Mouse (Mus musculus) layer of hippocampus, adult 9-11 months (tissue): ENCODE measurements around the gene Mrpl23.
A peak's percentile ranks its signal among the peaks of the same experiment; 100 is the strongest.

Experiments
- DNase-seq: peaks from one replicate; pipeline ENCODE4 v3.0.0; 2022

Mrpl23 gene

DNA sequence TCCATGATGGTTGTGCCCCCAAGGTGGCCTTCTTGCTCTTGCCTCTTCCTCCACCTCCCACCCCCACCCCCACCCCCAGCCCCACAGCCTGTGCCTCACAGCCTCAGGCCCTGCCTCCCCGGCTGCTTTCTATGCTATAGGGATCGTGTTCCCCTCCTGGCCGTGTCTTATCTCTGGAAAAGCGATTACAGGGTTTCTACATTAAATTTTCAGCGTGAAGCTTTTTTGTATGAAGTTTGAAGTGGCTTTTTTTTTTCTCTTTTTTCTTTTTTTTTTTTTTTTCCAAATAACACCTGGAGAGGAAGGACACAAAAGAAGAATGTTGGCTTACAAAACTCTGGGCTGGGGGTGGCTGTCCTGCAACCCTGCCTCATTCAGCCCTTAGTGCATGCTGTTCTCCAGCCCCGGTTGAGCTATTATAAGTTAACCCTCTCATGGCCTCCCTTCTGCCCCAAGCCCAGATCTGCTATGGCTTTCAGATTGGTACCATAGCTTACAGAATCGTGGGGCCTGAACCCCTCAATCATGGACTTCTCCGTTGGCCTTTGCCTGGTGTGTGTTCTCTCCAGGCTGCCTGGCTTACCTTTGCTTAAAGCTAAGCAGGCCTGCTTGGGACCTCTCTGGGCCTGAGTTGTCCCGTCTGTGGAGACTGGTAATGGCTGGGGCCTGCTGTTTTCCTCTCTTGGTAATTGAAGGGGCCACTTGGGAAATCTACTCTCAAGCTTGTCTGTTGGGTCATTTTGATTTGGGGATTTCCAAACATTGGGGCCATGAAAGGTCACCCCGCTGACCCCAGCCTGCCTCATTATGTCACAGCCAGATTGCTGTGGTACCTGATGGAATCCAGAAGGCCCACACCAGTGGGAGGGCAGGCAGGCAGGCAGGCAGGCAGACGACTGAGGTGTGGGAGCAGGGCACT lies 21.2 kb downstream of the Mrpl23 start:
- DNase-seq = no peak

DNA sequence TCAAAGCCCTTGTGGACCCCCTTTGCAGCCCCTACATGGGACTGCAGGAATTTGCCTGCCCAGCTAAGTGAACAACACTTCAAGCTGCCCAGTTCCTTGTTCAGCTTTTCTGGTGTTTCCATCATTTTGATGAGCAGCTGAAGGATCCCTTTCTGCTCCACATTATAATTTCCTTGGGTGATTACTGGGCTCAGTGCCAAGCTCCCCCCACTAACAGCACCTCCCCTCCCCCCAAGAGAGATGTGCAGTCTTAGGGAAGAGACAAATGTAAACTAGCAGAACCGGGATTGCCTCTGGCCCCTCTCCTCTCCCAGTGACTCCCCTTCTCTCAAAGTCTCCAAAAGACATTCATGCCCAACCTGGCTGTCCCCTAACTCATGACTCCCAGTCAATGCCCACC lies 22.1 kb downstream of the Mrpl23 start:
- DNase-seq = no peak

DNA sequence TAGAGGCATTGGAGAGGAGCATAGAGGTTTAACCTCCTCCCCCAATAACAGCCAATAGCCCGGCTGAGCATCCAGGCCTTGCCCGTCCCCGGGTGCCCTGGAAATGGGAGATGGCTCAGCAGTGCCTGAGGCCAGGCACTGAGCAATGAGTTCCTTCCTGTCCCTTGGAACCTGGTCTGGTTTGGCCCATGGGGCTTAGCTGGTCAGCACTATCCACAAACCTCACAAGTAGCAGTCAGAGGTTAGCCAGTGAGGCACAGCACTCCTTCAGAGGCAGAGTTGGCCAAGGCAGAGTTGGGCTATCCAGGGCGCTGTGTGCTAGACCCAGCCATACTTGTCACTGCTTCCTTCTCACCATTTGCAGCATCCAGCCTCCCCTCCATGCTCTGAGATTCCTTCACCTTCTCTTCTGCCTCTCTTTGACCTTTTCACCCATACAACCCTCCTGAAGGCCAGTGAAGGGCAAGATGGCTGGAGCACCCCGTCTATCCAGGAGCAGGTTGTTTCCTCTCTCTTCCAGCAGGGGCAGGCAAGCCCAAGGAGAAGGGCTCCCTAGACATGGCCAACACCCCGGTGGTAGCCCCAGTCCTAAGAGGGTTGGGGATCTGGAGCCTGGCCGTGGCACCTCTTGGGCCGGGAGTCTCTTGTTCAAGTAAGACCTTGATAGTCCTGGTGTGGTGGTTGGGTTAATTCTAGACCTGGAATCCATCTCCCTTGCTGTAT lies 23.0 kb downstream of the Mrpl23 start:
- DNase-seq = no peak

DNA sequence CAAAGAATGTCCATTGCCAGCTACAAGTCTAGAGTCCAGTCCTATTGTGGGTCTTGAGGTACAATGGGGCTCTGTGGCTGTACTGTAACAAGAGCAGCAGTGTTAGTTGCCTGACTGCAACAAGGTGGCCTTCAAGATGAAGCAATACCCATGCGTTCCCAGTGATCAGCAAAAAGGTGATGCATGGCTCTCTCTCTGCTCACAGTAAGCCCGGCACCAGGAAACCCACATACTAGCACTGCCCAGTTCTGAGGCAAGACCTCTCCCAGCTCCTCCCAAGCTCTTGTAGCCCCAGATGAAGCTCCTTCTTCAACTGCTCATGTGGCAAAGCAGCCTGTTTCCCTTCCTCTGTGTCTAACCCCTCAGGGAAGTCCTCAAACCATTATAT lies 23.6 kb downstream of the Mrpl23 start:
- DNase-seq = no peak

DNA sequence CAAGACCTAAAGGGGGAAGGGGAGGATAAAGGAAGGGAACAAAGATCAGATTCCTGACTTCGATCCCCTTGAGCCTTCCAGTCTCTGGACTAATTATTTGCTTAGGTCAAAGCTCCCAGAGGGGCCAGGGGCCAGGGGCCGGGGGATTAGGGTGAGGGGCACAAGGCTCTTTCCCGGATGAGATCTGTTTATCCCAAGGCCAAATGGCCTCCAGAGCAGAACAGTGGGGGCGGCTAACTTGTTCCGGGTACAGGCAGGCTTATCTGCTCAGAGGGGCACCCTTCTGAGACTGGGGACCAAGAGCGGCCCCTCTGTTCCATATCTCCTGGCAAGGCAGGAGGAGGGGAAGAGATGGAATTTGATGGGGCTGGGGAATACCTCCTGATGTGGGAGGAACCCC lies 25.2 kb downstream of the Mrpl23 start:
- DNase-seq = no peak

DNA sequence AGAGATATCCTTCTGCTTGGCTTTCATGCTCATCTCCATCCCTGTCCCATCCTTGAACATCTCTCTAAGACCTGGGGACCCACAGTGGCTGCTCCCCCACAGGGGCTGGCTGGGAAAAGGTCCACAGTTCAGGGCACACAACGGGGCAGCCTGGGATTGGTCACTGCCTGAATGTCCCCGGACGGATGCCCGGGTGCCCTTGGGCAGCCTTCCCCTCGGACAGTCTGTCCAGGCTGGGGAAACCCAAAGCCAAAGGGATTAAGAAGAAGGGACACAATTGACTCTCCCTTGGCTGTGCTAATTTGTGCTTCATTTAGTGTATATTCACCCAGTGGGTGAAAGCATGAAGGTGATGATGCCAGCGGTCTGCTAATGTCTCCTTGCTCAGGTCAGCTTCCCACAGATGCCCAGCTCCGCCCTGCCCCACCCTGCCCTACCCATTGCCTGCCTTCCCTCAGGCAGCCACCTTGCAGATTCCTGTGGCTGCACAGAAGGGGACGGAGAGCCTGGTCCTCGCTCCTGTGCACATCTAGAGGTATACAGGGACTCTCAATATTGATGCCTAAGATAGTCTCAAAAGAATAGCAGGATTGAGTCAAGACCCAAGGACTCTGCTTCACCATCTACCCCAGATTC lies 26.1 kb downstream of the Mrpl23 start:
- no peak for DNase-seq

DNA sequence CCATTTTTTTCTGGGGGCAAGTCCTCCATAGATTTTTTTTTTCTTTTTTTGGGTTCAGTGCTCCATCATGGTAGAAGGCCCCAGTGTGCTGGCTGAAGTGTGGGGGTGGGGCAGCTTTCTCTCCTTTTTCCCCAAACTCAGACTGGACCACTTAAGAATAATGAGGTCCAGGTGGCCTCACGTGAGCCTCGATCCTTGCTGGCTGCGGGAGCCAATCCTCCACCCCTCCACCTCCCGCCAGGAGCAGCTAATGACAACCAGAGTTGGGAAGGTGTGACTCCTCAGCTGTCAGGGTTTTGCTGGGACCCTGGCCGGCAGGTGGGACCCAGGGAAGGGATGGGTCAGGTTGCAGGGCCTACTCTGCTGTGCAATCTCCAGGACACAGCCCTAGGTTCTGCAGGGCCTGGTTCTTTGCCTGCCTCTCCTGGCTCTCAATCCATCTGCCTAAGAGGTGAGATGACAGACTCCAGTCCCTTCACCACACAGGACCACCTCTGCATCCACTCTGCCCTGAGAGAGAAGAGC lies 27.2 kb downstream of the Mrpl23 start:
- DNase-seq = no peak

DNA sequence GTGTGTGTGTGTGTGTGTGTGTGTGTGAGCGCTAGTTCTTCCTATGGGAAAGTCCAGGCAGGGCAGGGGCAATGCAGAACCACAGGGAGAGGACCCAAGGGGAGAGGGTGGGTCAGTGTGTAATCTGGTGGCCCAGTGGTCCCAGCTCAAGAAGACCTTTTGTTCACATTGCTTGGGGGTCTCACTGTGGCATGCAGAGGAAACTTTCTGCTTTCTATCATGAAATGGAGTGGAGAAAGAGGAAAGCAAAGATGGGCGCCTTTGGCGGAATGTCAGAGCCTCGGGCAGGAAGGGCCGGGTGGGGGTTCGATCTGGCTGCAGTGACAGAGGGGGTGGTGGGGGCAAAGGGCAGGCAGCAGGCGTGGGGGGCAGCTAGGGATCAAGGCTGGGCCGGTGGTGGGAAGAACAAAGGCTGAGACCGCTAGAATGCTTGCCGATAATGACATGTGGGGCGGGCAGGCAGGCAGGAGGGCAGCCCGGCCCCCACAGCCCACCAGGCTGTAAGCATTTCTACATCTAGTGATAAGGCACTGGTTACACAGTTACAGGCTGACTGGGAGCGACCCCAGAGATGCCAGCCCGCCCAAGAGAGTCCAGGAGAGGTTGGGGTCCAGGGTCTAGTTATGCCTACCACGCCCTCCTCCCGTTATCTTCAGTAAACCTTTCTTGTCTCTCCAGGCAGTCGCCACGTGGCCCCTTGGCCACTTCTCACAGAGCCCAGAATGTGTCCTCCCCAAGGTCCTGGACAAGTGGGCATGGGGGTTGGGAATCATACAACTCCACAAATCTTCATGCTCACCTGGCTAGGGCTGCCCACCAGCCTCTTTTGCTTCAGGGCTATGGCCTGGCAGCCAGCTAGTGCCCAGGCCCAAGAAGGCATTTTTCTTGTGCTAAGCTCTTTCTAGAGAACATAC lies 28.7 kb downstream of the Mrpl23 start:
- no peak for DNase-seq

DNA sequence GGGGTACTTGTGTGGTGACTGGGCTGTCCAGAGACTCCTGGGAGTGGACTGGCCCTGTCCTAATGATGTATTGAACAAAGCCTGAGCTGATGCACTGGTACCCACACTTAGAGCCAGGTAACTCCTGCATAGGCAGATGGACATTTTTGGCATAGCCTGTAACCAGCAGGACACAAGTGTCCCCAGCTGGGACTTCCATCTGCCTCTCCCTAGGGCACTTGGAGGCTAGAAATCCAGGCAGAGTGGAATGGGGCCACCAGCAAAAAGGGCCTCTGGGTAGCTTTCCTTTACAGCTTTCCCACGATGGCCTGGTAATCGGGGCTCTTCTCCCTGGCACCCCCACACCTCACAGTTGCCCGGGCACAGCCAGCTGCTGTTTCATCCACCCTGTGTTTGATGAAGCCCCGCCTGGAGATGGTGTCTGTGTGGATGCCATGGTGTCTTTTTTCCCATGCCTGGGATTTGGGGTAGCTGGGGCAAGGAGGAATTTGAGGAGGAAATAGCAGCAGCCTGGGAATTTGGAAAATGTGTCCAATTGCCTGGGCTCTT lies 29.4 kb downstream of the Mrpl23 start:
- peak; percentile 21 for DNase-seq

DNA sequence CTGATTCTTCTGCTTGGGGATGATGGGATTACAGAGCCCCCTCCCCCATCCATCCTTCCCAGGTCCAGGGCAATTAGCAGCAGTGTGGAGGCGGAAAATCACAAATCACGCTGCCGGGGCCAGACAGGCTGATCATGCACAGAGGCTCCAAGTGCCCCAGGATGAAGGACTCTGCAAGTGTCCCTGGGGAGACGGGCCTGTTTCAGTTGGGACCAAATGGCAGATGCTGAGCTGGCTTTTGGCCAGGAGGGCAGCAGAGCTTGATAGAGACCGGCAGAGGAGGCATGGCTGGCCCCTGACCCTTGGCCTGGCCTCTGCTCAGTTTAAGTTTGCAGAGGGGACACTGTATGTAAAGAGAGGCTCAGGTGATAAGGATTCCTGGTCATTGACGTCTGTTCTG lies 30.7 kb downstream of the Mrpl23 start:
- DNase-seq = no peak

DNA sequence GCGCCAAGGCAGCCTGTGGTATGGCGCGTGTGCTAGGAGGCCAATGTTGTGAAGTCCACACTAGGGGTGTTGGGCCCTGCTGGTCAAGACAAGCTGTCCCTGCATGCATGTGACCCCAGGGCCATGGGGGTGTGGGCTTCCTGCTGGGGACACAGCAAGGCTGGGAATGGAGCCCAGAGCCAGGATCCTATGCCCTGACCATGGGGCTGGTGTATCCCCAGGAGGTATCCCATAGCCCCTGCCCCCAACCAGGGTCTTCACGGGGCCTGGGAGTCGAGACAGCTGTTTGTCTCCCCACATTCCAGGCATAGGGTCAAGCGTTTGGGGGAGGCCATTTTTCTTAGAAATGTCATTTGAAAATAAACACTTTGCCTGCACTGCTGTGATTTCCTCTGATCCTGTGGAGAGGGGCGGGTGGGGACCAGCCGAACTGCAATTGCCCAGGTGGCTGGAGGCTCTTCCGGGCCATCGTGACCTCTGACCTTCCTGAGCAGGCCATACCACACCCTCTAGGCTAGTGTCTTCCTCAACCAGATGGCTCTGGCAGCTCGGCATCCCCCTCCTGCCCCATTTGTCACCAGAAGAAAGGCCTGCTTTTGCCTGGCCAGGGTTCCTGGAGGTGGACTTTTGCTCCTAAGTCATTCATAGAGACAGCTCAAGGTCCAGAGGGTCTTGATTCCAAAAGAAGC lies 32.6 kb downstream of the Mrpl23 start:
- DNase-seq = no peak

DNA sequence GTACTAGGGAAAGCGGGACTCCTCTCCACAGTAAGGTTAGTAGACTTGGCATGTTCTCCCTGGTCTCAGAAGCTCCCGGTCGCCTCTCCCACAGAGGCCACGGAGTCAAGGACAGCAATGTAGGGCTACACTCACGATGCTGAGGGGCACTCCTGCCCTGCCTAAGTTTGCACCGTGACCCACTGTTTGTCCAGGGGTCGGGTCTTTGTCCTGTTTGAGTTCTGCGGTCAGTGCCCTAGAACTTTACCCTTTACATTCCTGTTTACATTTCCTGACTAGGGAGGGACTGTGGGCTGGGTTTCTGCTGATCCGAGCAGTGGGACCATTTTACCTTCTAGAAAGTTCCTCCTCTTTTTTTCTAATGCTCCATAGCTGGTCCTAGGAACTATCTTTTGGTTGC lies 34.0 kb downstream of the Mrpl23 start:
- no peak for DNase-seq

DNA sequence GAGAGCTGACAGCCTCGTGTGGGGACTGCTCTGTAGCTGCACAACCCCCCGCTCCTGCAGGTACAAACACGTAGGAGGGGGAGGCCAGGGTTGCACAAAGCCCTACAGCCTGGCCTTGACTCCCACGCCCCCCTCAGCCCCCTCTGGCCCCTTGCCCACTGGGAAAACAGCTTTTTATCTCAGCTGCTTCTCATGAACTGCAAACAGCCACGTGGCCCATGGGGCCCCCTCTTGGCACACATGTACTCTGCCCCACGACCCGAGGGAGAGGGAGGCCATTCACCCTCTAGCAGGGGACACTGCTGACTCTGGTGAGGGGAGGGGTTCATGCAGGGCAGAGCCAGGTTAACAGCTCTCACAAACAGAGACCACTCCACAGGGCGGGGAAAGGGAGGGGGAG lies 36.5 kb downstream of the Mrpl23 start:
- DNase-seq = no peak

DNA sequence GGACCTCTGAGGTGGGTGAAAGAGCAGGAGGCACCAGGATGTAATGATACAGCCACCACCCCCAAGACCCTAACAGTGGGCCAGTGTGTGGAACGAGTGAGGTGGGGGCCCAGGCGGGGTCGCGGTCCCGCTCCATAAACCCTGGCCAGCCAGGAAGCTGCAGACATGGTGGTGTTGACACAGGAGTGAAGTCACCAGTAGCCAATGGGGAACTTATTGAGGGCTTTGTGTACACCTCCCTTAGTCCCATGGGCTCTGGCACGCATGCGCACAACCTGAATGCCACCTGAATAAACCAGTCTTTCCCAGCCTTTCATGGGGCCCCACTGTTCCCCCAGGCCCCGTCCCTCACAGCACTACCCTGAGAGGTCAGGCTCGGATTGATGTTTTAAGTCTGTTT lies 38.1 kb downstream of the Mrpl23 start:
- DNase-seq = no peak

DNA sequence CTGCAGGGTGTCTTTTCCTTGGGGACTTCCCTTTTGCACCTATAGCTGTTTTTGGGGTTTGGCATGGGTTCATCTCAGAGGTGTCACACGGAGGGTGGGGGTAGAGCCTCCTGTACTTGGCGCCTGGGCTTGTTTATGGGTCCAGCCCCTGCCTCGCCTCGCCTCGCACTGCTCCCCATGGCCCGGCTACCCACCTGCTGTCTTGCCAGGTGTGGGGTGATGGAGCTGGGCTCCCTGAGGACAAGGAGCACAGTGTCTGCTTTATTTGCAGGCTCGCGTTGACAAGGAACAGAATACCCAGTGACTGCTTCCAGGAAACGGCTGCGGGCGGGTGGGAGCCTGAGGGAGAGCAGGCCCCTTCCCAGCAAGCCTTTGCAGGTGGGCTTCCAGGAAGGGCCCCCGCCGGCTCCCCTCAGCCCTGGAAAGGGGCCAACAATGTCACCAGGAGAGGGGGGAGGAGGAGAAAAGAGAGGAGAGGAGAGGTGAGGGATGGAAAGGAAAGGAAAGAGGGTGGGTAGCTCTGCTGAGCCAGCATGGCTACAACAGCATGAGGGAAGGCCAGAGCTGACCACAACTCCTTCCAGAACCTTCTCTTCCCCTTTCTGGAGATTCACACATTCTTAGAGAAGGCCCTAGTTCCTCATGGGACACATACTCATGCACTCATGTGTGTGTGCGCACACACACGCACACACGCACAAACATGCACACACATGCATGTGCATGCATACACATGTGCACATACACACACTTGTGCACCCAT lies 39.2 kb downstream of the Mrpl23 start:
- DNase-seq = no peak

DNA sequence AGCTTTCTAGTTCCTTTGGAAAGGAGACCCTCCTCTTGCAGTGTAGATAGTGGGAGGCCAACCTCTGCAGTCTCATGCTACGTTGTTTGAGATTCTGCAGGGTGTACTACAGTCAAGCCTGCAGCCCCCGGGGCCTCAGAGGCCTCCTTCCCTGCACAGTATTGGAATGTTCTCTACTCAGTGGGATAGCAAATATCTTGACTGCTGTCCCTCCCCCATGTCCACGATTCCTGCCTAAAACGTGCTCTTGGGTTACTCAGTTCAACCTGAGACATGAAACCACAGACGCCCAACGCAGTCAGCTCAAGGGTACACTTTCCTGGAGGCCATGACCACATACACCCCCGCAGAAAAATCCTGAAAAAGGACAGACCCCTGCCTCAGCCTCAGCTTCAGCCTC lies 39.9 kb downstream of the Mrpl23 start:
- DNase-seq = no peak

DNA sequence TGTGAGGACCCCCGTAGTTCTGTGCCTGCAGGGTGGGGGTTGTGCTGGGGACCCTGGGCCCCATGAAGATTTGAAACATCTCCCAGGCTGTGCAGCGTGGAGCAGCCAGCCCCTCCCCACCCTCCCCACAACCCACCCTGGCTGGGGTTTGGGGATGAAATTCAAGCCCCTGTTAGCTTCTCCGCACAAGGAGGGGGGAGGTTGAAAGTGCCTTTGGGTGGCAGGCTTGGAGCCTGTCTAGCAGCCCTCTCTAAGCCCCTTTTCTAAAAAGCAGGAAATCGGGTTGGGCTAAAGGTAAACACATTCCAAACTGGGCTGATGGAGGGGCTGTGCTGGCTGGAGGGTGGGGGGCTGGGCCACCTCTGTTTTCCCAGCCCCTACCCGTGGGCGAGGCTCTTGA lies 40.5 kb downstream of the Mrpl23 start:
- DNase-seq = no peak

DNA sequence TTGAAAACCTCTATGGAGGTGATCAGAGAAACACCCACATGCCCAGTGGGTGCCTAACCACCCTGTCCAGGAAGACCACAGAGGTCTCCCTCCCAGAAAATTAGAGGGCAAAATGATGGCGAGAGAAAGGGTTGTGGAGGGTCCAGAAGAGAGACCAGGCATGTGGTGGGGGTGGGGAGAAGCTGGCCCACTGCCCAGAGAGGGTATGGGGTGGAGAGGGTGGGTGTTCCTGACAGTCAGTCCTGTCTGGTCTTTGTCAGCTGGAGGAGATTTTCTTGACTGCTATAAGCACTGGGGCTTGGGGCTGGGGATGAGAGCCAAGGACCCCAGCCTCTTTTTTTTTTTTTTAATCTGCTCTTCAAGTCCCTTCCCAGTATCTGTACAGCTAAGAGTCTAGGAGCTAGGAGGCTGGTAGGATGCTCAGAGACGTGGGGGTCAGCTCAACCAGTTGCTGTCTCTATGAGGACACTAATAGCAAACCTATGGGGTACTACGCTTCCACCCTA lies 41.7 kb downstream of the Mrpl23 start:
- no peak for DNase-seq

DNA sequence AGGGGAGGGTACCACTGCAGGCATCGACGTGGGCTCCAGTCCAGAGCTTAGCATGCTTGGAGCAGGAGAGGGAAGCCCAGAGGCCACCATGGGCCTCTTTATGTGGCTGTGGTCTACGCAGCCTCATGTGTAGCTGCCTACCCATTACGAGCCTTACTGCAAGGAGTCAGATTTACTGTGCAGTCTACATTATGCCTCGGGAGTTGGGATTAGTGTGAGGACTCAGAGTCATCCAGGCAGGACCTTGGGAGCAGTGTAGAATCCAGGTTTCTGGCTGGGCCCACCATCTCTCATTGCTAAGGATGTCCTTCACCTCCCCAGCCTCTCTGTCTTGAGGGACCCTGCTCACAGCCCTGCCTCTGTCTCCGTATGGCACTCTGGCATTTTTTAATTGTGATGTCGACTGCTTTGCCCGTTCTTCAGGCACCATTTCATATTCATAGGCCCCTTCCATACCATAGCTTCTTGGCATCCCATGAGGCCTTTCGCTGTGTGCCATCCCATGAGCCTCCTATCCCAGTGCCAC lies 42.4 kb downstream of the Mrpl23 start:
- no peak for DNase-seq

DNA sequence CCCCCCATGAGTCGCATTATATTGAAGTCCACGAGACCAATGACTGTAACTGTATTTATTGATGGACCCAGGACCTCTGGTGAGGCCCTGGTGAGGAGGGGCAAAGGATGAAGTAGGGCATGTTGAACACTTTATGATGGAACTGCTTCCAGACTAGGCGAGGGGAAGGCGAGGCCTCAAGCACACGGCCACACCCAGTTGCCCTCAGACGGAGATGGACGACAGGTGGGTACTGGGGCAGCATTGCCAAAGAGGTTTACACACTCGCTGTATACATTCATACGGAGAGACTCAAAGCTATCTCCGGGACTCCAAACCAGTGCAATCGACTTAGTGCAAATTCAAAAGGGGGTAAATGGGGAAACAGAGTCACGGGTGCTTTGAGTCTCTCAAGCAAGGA lies 43.0 kb downstream of the Mrpl23 start:
- DNase-seq = no peak
